Mouse (Mus musculus) heart, embryonic 16.5 days (tissue): ENCODE results near the gene Chml. TPM values are rescaled to one million over a fixed set of nuclear protein-coding genes. Genes with fewer than 3 reads are reported as not detected.

Experiments used
- ATAC-seq: fragments of 200-750 bp; cut with Nextera tagmentation; replicated peaks from 2 replicates; pipeline ENCODE4 v1.8.0; 2017; ENCODE audit warnings: moderate number of reproducible peaks; ENCODE audit not compliant: insufficient read depth, low FRiP score; ENCODE audit errors: extremely low read depth
- H3K27ac ChIP-seq: fragments of 300-500 bp; sonication (generic); 2 replicates; pipeline ENCODE4 v1.5.1; 2014; ENCODE audit warnings: mild to moderate bottlenecking, low read length, control low read depth, moderate library complexity
- H3K27me3 ChIP-seq: fragments of 300-500 bp; sonication (generic); 2 replicates; pipeline ENCODE4 v1.6.1; 2014; ENCODE audit warnings: low read length, mixed read lengths; ENCODE audit not compliant: control insufficient read depth, insufficient read depth
- H3K36me3 ChIP-seq: fragments of 300-500 bp; sonication (generic); 2 replicates; pipeline ENCODE4 v1.6.1; 2014; ENCODE audit not compliant: control insufficient read depth, insufficient read depth
- H3K4me1 ChIP-seq: fragments of 300-500 bp; sonication (generic); 2 replicates; pipeline ENCODE4 v1.6.1; 2014; ENCODE audit warnings: low read length, mixed read lengths; ENCODE audit not compliant: control insufficient read depth, insufficient read depth
- H3K4me2 ChIP-seq: fragments of 300-500 bp; sonication (generic); 2 replicates; pipeline ENCODE4 v1.6.1; 2014; ENCODE audit warnings: low read depth, mild to moderate bottlenecking, control low read depth, low read length
- H3K4me3 ChIP-seq: fragments of 300-500 bp; sonication (generic); 2 replicates; pipeline ENCODE4 v1.5.1; 2014; ENCODE audit warnings: mild to moderate bottlenecking, control low read depth, low read length
- H3K9ac ChIP-seq: fragments of 300-500 bp; sonication (generic); 2 replicates; pipeline ENCODE4 v1.6.1; 2014; ENCODE audit warnings: low read length, control low read depth
- H3K9me3 ChIP-seq: fragments of 300-500 bp; sonication (generic); replicated peaks from 2 replicates; pipeline ENCODE4 v1.6.1; 2016; ENCODE audit warnings: low read length; ENCODE audit not compliant: control insufficient read depth
- WGBS: fragments of 180-500 bp; shearing (Covaris S2); extraction: QIAGEN DNeasy Blood & Tissue Kit; methylation state at CpG from one replicate; pipeline ENCODE4 v1.1.7; 2014; 5-methylcytosine and 5-hydroxymethylcytosine counted together
- polyA plus RNA-seq: library from polyadenylated mRNA; unstranded; fragments of >200 nt; fragmentation: Nextera tagmentation; extraction: Ambion mirVana; gene quantifications from 2 replicates; pipeline ENCODE4 v1.2.1, GENCODE M21; 2015

Gene Chml
- polyA plus RNA-seq, 1 experiment from 2014 or later = 3.0 TPM

GRCm38 (mm10) chr1:175637677-175638076 lies 55.0 kb downstream of the Chml start:
- no peak for ATAC-seq
- H3K4me2 ChIP-seq = no peak overlapping the region
- H3K4me3 ChIP-seq = no peak overlapping the region
- no peak overlapping the region for H3K9ac ChIP-seq
- H3K9me3 ChIP-seq = no peaks in the 10 kb centered on the region
- H3K4me1 ChIP-seq = no peaks in the 10 kb centered on the region
- H3K36me3 ChIP-seq = no peaks in the 10 kb centered on the region
- WGBS = 61% methylated on average over 7 of the region's 7 CpGs
- H3K27ac ChIP-seq = no peak overlapping the region
- H3K27me3 ChIP-seq = no peaks in the 10 kb centered on the region

GRCm38 (mm10) chr1:175632470-175632869 lies 60.2 kb downstream of the Chml start:
- Histone ChIP-seq H3K27ac (no peak overlapping the region), H3K4me2 (no peak overlapping the region), H3K9me3 (no peaks in the 10 kb centered on the region), H3K4me3 (no peak overlapping the region), H3K36me3 (no peaks in the 10 kb centered on the region), H3K27me3 (no peaks in the 10 kb centered on the region), H3K9ac (no peak overlapping the region), H3K4me1 (no peaks in the 10 kb centered on the region)
- WGBS = 94% methylated on average over 14 of the region's 14 CpGs
- no peak for ATAC-seq

Other genes starting within 250 kb of the Chml start
- gene Rgs7, start 200.4 kb downstream of the Chml start, polyA plus RNA-seq = 0.40 and 0.41 TPM in 2 replicates
- 0.10 and 0.38 TPM in 2 replicates for gene Kmo, start 72.5 kb downstream of the Chml start, polyA plus RNA-seq
- 301 and 326 TPM in 2 replicates for gene Fh1, start 67.3 kb downstream of the Chml start, polyA plus RNA-seq
- gene Opn3, start 125 bp downstream of the Chml start, polyA plus RNA-seq = 12.2 and 13.7 TPM in 2 replicates
- gene Wdr64, start 5.7 kb upstream of the Chml start, polyA plus RNA-seq = not detected in 2 replicates
- gene Exo1, start 187.7 kb upstream of the Chml start, polyA plus RNA-seq = 28.7 and 32.7 TPM in 2 replicates
- gene Gm38100, start 227.4 kb upstream of the Chml start, polyA plus RNA-seq = 0.28 and 0.31 TPM in 2 replicates